Mouse (Mus musculus): ENCODE data around the gene Fam71b. TPM values are rescaled to one million over a fixed set of nuclear protein-coding genes. Genes with fewer than 3 reads are reported as not detected.

The Fam71b gene
- total RNA-seq, 1 experiment = not detected

DNA sequence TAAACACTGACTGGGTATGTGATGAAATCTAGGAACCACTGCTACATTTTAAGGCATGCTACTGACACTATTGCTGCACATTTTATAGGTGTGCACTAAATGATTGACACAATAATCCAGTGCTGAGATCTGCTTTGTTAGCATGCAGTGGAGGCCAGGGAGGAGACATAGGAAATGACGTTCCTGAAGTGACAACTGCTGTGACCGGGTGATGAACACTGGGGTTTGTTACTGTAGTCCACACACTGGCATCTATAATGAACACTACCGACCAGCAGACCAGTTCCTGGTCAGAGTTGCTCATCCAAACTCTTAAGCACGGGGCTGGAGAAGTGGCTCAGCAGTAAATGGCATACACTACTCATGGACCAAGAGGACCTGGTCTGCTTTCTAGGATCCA lies 2.9 kb upstream of the Fam71b start:
- Histone ChIP-seq H3K9me3 (ENCODE audit: control insufficient read depth, insufficient read depth, low read depth, low read length) (no peaks in the 10 kb centered on the region), H3K4me1 (ENCODE audit: control insufficient read depth in 2 of 2, insufficient read depth in 2 of 2, low read length in 2 of 2, poor library complexity in 1 of 2) (peaks cover 0 to 3% of the 10 kb centered on the region in 2 experiments; a peak in 1 of 4 replicates), H3K9ac (ENCODE audit: insufficient read depth, low read depth, low read length, poor library complexity, severe bottlenecking) (no peak overlapping the region), H3K27ac (ENCODE audit: insufficient read depth, low read depth, low read length, poor library complexity, severe bottlenecking) (no peak overlapping the region), H3K36me3 (ENCODE audit: control insufficient read depth, insufficient read depth, low read length, poor library complexity, severe bottlenecking) (no peaks in the 10 kb centered on the region), H3K4me3 (ENCODE audit: insufficient read depth in 1 of 2, low read depth in 1 of 2, low read length in 2 of 2, poor library complexity in 1 of 2, severe bottlenecking in 1 of 2) (no peak overlapping the region)
- in situ Hi-C loops (cut with MboI; ENCODE audit: low sequenced_read_pairs in 2 of 2, unreplicated experiment in 2 of 2) = no loop called here
- TF ChIP-seq CHD2 (IDR thresholded peaks at IDR 0.05; ENCODE audit: low read depth, low read length) = no peak
- TF ChIP-seq HCFC1 (IDR thresholded peaks at IDR 0.05; ENCODE audit: borderline replicate concordance, insufficient read depth, low read length) = no peak
- TF ChIP-seq ZNF384 (IDR thresholded peaks at IDR 0.05; ENCODE audit: low read depth, low read length) = no peak
- TF ChIP-seq MAFK (IDR thresholded peaks at IDR 0.05; ENCODE audit: insufficient read depth, low read depth, low read length) = no peak
- no peak for TF ChIP-seq ZC3H11A (IDR thresholded peaks at IDR 0.05; ENCODE audit: borderline replicate concordance, low read depth, low read length)
- DNase-seq (ENCODE audit: low read depth, low spot score) = no peak

DNA sequence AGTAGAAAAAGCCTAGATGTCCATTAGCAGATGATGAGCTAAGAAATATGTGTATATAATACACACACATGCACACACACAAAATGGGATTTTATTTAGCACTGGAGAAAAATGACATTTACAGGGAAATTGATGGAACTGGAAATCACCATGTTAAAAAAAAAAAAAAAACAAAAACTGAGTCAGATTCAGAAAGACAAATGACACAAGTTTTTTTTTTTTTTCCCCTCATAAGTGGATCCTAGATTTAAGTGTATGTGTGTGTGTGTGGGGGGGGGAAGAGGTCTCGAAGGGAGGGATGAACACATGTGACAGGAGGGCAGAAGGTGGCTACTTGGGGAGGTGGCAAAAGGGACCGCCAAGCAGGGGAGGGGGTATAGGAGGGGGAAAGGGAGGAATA lies 1.3 kb upstream of the Fam71b start:
- H3K4me3 ChIP-seq (ENCODE audit: insufficient read depth in 1 of 2, low read depth in 1 of 2, low read length in 2 of 2, poor library complexity in 1 of 2, severe bottlenecking in 1 of 2) = no peak overlapping the region
- H3K27ac ChIP-seq (ENCODE audit: insufficient read depth, low read depth, low read length, poor library complexity, severe bottlenecking) = no peak overlapping the region
- peaks cover 0 to 3% of the 10 kb centered on the region in 2 experiments; a peak in 1 of 4 replicates for H3K4me1 ChIP-seq (ENCODE audit: control insufficient read depth in 2 of 2, insufficient read depth in 2 of 2, low read length in 2 of 2, poor library complexity in 1 of 2)
- TF ChIP-seq HCFC1 (IDR thresholded peaks at IDR 0.05; ENCODE audit: borderline replicate concordance, insufficient read depth, low read length) (no peak), ZC3H11A (IDR thresholded peaks at IDR 0.05; ENCODE audit: borderline replicate concordance, low read depth, low read length) (no peak), ZNF384 (IDR thresholded peaks at IDR 0.05; ENCODE audit: low read depth, low read length) (no peak), MAFK (IDR thresholded peaks at IDR 0.05; ENCODE audit: insufficient read depth, low read depth, low read length) (no peak), CHD2 (IDR thresholded peaks at IDR 0.05; ENCODE audit: low read depth, low read length) (no peak)
- no peaks in the 10 kb centered on the region for H3K9me3 ChIP-seq (ENCODE audit: control insufficient read depth, insufficient read depth, low read depth, low read length)
- H3K36me3 ChIP-seq (ENCODE audit: control insufficient read depth, insufficient read depth, low read length, poor library complexity, severe bottlenecking) = no peaks in the 10 kb centered on the region
- in situ Hi-C loops (cut with MboI; ENCODE audit: low sequenced_read_pairs in 2 of 2, unreplicated experiment in 2 of 2) = no loop called here
- no peak for DNase-seq (ENCODE audit: low read depth, low spot score)
- no peak overlapping the region for H3K9ac ChIP-seq (ENCODE audit: insufficient read depth, low read depth, low read length, poor library complexity, severe bottlenecking)

DNA sequence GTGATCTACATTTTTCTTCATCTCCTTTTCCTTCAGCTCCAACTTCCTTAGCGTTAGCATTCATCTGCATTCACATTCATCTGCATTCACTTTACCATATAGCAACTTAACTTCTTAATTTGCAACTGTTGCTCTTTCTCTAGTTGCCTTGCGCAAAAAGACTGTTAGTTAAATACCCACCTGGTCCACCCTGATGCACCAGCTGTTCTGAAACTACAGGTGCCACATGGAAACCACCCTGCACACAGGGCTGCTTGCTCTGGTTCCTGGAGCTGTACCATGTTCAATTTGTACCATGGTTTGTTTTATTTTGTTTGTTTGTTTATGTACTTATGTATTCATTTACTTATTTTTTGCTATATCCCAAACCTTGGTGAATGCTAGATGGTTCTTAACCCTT lies 661 bp upstream of the Fam71b start:
- H3K9ac ChIP-seq (ENCODE audit: insufficient read depth, low read depth, low read length, poor library complexity, severe bottlenecking) = no peak overlapping the region
- no peak overlapping the region for H3K4me3 ChIP-seq (ENCODE audit: insufficient read depth in 1 of 2, low read depth in 1 of 2, low read length in 2 of 2, poor library complexity in 1 of 2, severe bottlenecking in 1 of 2)
- H3K4me1 ChIP-seq (ENCODE audit: control insufficient read depth in 2 of 2, insufficient read depth in 2 of 2, low read length in 2 of 2, poor library complexity in 1 of 2) = peaks cover 0 to 3% of the 10 kb centered on the region in 2 experiments; a peak in 1 of 4 replicates
- no peaks in the 10 kb centered on the region for H3K36me3 ChIP-seq (ENCODE audit: control insufficient read depth, insufficient read depth, low read length, poor library complexity, severe bottlenecking)
- in situ Hi-C loops (cut with MboI; ENCODE audit: low sequenced_read_pairs in 2 of 2, unreplicated experiment in 2 of 2) = no loop called here
- no peaks in the 10 kb centered on the region for H3K9me3 ChIP-seq (ENCODE audit: control insufficient read depth, insufficient read depth, low read depth, low read length)
- no peak for DNase-seq (ENCODE audit: low read depth, low spot score)
- no peak overlapping the region for H3K27ac ChIP-seq (ENCODE audit: insufficient read depth, low read depth, low read length, poor library complexity, severe bottlenecking)
- TF ChIP-seq MAFK (IDR thresholded peaks at IDR 0.05; ENCODE audit: insufficient read depth, low read depth, low read length) = no peak
- TF ChIP-seq ZC3H11A (IDR thresholded peaks at IDR 0.05; ENCODE audit: borderline replicate concordance, low read depth, low read length) = no peak
- no peak for TF ChIP-seq ZNF384 (IDR thresholded peaks at IDR 0.05; ENCODE audit: low read depth, low read length)
- TF ChIP-seq HCFC1 (IDR thresholded peaks at IDR 0.05; ENCODE audit: borderline replicate concordance, insufficient read depth, low read length) = no peak
- no peak for TF ChIP-seq CHD2 (IDR thresholded peaks at IDR 0.05; ENCODE audit: low read depth, low read length)

GRCm38 (mm10) chr11:46396860-46397179 lies 461 bp downstream of the Fam71b start:
- H3K9ac ChIP-seq (ENCODE audit: insufficient read depth, low read depth, low read length, poor library complexity, severe bottlenecking) = no peak overlapping the region
- TF ChIP-seq ZC3H11A (IDR thresholded peaks at IDR 0.05; ENCODE audit: borderline replicate concordance, low read depth, low read length) = no peak
- TF ChIP-seq HCFC1 (IDR thresholded peaks at IDR 0.05; ENCODE audit: borderline replicate concordance, insufficient read depth, low read length) = no peak
- TF ChIP-seq CHD2 (IDR thresholded peaks at IDR 0.05; ENCODE audit: low read depth, low read length) = no peak
- TF ChIP-seq ZNF384 (IDR thresholded peaks at IDR 0.05; ENCODE audit: low read depth, low read length) = no peak
- no peak for TF ChIP-seq MAFK (IDR thresholded peaks at IDR 0.05; ENCODE audit: insufficient read depth, low read depth, low read length)
- H3K4me1 ChIP-seq (ENCODE audit: control insufficient read depth in 2 of 2, insufficient read depth in 2 of 2, low read length in 2 of 2, poor library complexity in 1 of 2) = peaks cover 0 to 3% of the 10 kb centered on the region in 2 experiments; a peak in 1 of 4 replicates
- no peak for DNase-seq (ENCODE audit: low read depth, low spot score)
- no peaks in the 10 kb centered on the region for H3K9me3 ChIP-seq (ENCODE audit: control insufficient read depth, insufficient read depth, low read depth, low read length)
- in situ Hi-C loops (cut with MboI; ENCODE audit: low sequenced_read_pairs in 2 of 2, unreplicated experiment in 2 of 2) = no loop called here
- no peak overlapping the region for H3K27ac ChIP-seq (ENCODE audit: insufficient read depth, low read depth, low read length, poor library complexity, severe bottlenecking)
- no peaks in the 10 kb centered on the region for H3K36me3 ChIP-seq (ENCODE audit: control insufficient read depth, insufficient read depth, low read length, poor library complexity, severe bottlenecking)
- no peak overlapping the region for H3K4me3 ChIP-seq (ENCODE audit: insufficient read depth in 1 of 2, low read depth in 1 of 2, low read length in 2 of 2, poor library complexity in 1 of 2, severe bottlenecking in 1 of 2)

DNA sequence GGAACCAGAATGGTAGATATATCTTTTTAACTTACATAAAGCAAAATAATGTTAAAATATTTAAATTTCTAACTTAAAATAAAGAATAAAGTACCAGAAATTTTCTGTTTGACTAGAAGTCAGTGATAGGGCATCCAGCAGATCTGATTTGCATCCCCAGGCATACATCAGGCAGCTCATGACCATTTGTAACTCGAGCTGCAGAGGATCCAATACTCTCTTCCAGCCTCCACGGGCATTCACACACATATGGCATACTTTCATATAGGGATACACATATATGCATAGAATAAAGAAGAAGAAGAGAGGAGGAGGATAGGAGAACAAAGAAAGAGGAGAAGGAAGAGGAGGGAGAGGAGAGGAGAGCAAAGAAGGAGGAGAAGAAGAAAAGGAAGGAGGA lies 1.5 kb downstream of the Fam71b start:
- TF ChIP-seq ZC3H11A (IDR thresholded peaks at IDR 0.05; ENCODE audit: borderline replicate concordance, low read depth, low read length) = no peak
- no peak for TF ChIP-seq ZNF384 (IDR thresholded peaks at IDR 0.05; ENCODE audit: low read depth, low read length)
- no peak for TF ChIP-seq CHD2 (IDR thresholded peaks at IDR 0.05; ENCODE audit: low read depth, low read length)
- no peak for TF ChIP-seq MAFK (IDR thresholded peaks at IDR 0.05; ENCODE audit: insufficient read depth, low read depth, low read length)
- no peak overlapping the region for H3K4me3 ChIP-seq (ENCODE audit: insufficient read depth in 1 of 2, low read depth in 1 of 2, low read length in 2 of 2, poor library complexity in 1 of 2, severe bottlenecking in 1 of 2)
- H3K27ac ChIP-seq (ENCODE audit: insufficient read depth, low read depth, low read length, poor library complexity, severe bottlenecking) = no peak overlapping the region
- no peak for DNase-seq (ENCODE audit: low read depth, low spot score)
- no peaks in the 10 kb centered on the region for H3K9me3 ChIP-seq (ENCODE audit: control insufficient read depth, insufficient read depth, low read depth, low read length)
- H3K9ac ChIP-seq (ENCODE audit: insufficient read depth, low read depth, low read length, poor library complexity, severe bottlenecking) = no peak overlapping the region
- H3K4me1 ChIP-seq (ENCODE audit: control insufficient read depth in 2 of 2, insufficient read depth in 2 of 2, low read length in 2 of 2, poor library complexity in 1 of 2) = peaks cover 0 to 3% of the 10 kb centered on the region in 2 experiments; a peak in 1 of 4 replicates
- H3K36me3 ChIP-seq (ENCODE audit: control insufficient read depth, insufficient read depth, low read length, poor library complexity, severe bottlenecking) = no peaks in the 10 kb centered on the region
- in situ Hi-C loops (cut with MboI; ENCODE audit: low sequenced_read_pairs in 2 of 2, unreplicated experiment in 2 of 2) = no loop called here
